20 mouse cellular contexts compared by ENCODE assay signal in the genomic region with DNA sequence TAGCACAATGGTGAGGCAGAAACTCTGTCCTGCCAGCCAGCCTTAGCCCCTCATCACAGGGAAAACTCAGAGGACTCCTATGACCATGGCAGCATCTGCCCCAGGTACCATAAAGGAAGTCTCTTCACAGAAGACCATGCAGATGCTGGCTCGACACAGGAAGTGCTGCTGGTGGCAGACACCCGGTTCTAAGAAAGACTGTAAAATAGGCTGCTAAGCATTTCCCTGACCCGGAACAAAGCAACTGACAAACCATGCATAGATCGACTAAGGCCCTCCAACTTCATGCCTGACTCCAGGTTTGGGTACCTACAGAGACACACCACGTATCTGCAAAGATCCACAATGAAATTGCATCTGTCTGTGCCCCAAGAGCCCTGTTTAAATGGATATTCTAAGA.
DNase-seq lines count a peak whose midpoint lies in the region; ATAC-seq and TF ChIP-seq lines count a peak whose summit lies in the region.
"Had no signal": no experiment of that assay in that cellular context is flagged by ENCODE, and none has a peak within 500 bp of the region (broad histone marks: within the 10 kb centered on the region; RNA-seq: fewer than 3 reads in every experiment).

No protein-coding gene starts in this region.

- H3K4me1 ChIP-seq in olfactory bulb, adult 2 months (ENCODE audit: control insufficient read depth, insufficient read depth, low read length): peaks cover 11% of the 10 kb centered on the region
- no peaks in the 10 kb centered on the region for H3K4me1 ChIP-seq in midbrain, embryonic 10.5 days
- H3K4me1 ChIP-seq: embryonic facial prominence, embryonic 12.5 days; heart, embryonic 15.5 days; intestine, embryonic 15.5 days had no signal

- peak; percentile 13 to 16 for DNase-seq in spleen, adult 18-20 months
- no peak for DNase-seq in spleen, adult 12 weeks (ENCODE audit: low spot score)
- peak; percentile 44 for DNase-seq in T-cell, adult 2 months (ENCODE audit: low spot score)
- DNase-seq in thymus, postnatal 25 days: peak; percentile 68
- no peak for DNase-seq in layer of hippocampus, adult 8-10 months (ENCODE audit: low spot score in 2 of 2)
- no peak for DNase-seq in midbrain, embryonic 10.5 days (ENCODE audit: low spot score)
- DNase-seq: adrenal gland, postnatal 36 days; cerebellum, adult 2 months; gastrocnemius, postnatal 36 days; kidney, adult 9 months; kidney, postnatal 36 days; lung, embryonic 14.5 days; lung, postnatal 36 days had no signal

- no peaks in the 10 kb centered on the region for H3K27me3 ChIP-seq in midbrain, embryonic 10.5 days (ENCODE audit: low read depth, poor library complexity, severe bottlenecking)
- H3K27me3 ChIP-seq: embryonic facial prominence, embryonic 12.5 days; heart, embryonic 15.5 days; intestine, embryonic 15.5 days; Patski had no signal

- peak overlapping the region; percentile 53 for H3K27ac ChIP-seq in olfactory bulb, adult 2 months (ENCODE audit: insufficient read depth, low read depth, low read length)
- H3K27ac ChIP-seq in midbrain, embryonic 10.5 days (replicated peaks): no peak overlapping the region
- H3K27ac ChIP-seq: embryonic facial prominence, embryonic 12.5 days; heart, embryonic 15.5 days; intestine, embryonic 15.5 days had no signal

- no peak for TF ChIP-seq CTCF in olfactory bulb, adult 2 months (IDR thresholded peaks at IDR 0.05; ENCODE audit: insufficient read depth, low read depth, low read length)

- no peaks in the 10 kb centered on the region for H3K9me3 ChIP-seq in midbrain, embryonic 10.5 days (replicated peaks)
- H3K9me3 ChIP-seq: embryonic facial prominence, embryonic 12.5 days; heart, embryonic 15.5 days; intestine, embryonic 15.5 days had no signal

- WGBS in olfactory bulb, adult 2 months: 48% methylated on average over 5 of the region's 5 CpGs
- 85% methylated on average over 5 of the region's 5 CpGs for WGBS in midbrain, embryonic 10.5 days

- H3K4me3 ChIP-seq in olfactory bulb, adult 2 months (ENCODE audit: insufficient read depth, low read depth, low read length): no peak overlapping the region
- no peak overlapping the region for H3K4me3 ChIP-seq in midbrain, embryonic 10.5 days
- H3K4me3 ChIP-seq: embryonic facial prominence, embryonic 12.5 days; heart, embryonic 15.5 days; intestine, embryonic 15.5 days had no signal

- TF ChIP-seq POLR2A in olfactory bulb, adult 2 months (IDR thresholded peaks at IDR 0.05; ENCODE audit: insufficient read depth, low read depth, low read length): no peak

- ATAC-seq in megakaryocyte-erythroid progenitor cell, adult 5-6 weeks (replicated peaks; ENCODE audit: low FRiP score, low TSS enrichment, poor library complexity, severe bottlenecking): no peak
- ATAC-seq: forebrain, embryonic 14.5 days; intestine, embryonic 15.5 days; Patski had no signal

- no peaks in the 10 kb centered on the region for H3K36me3 ChIP-seq in midbrain, embryonic 10.5 days
- H3K36me3 ChIP-seq: embryonic facial prominence, embryonic 12.5 days; heart, embryonic 15.5 days; intestine, embryonic 15.5 days had no signal

Comparison
In these comparisons a context has a peak if more than half of its experiments do, and no peak if none do; other contexts are left out.
1. DNase-seq: peak in spleen, adult 18-20 months (2 of 2), T-cell, adult 2 months (single experiment) and thymus, postnatal 25 days (single experiment); none in spleen, adult 12 weeks (single experiment), layer of hippocampus, adult 8-10 months (0 of 2) and midbrain, embryonic 10.5 days (single experiment).